10 mouse cellular contexts compared by ENCODE assay signal in the genomic region with DNA sequence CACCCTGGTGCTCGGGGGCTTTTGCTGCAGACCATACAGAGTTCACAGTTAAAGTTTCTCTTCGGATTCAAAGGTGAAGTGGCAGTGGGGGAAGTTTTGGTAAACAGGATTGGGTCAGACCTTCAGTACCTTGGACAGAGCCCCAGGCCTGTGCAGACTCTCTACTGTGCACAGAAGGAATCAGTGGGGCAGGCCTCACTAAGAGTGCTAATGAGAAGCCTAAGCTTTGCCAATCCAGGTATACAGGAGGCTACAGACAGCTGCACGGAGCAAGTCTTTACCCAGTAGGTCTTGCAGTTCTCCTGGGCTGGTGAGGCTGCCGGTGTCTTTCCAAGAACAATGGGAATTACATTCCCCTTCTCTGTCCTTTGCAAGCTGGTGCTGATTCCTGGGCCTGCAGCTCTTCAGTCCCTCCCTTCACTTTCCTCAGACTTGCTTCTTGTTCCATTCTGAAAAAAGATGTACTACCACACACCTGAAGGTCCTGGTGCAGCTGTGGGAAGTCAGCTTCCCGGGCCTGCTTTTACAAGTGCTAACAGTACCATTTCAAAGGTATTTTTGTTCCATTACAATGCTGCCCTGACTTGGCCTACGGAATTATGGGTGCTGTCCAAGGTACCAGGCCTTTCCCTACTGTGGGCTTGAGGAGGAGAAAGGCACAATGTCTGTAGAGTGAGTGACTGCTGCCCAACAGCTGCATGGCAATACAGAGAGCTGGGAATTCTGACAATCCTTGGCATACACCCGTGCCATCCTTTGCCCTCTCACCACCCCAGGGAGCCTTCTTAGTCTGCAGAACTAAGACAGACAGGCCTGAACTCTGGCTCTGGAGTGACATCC.
A peak's percentile ranks its signal among the peaks of the same experiment; 100 is the strongest.
DNase-seq lines count a peak whose midpoint lies in the region; TF ChIP-seq lines count a peak whose summit lies in the region.
"Had no signal": no experiment of that assay in that cellular context is flagged by ENCODE, and none has a peak within 500 bp of the region (broad histone marks: within the 10 kb centered on the region; RNA-seq: fewer than 3 reads in every experiment).

No protein-coding gene starts in this region.

- DNase-seq in kidney, postnatal 10 days, result peak; percentile 69
- DNase-seq in kidney, adult 2 months, result no peak
- DNase-seq in A20 (ENCODE audit: low read depth, low spot score), result peak; percentile 31
- peak; percentile 65 for DNase-seq in R1 (ENCODE audit: low read depth, low spot score)
- peak; percentile 72 for DNase-seq in limb, embryonic 10.5 days (ENCODE audit: low spot score)
- no peak for DNase-seq in natural killer cell, adult 2 months (ENCODE audit: low spot score in 2 of 2)
- DNase-seq in cerebellum, adult 18-20 months, result no peak
- DNase-seq: liver, embryonic 13.5 days had no signal

- TF ChIP-seq CTCF in kidney, adult 2 months (conservative IDR thresholded peaks at IDR 0.05; ENCODE audit: insufficient read depth, insufficient read length, low read depth, low read length), result no peak

- H3K27me3 ChIP-seq in kidney, adult 2 months (replicated peaks; ENCODE audit: control insufficient read depth, insufficient read depth, low read length), result no peaks in the 10 kb centered on the region
- H3K27me3 ChIP-seq in limb, embryonic 10.5 days (ENCODE audit: low read depth, poor library complexity, severe bottlenecking), result no peaks in the 10 kb centered on the region
- H3K27me3 ChIP-seq: embryonic facial prominence, embryonic 12.5 days; heart, embryonic 15.5 days; liver, embryonic 13.5 days had no signal

- TF ChIP-seq POLR2A in kidney, adult 2 months (IDR thresholded peaks at IDR 0.05; ENCODE audit: low read depth, low read length), result no peak

- H3K9me3 ChIP-seq in limb, embryonic 10.5 days (replicated peaks), result no peaks in the 10 kb centered on the region
- H3K9me3 ChIP-seq: embryonic facial prominence, embryonic 12.5 days; heart, embryonic 15.5 days; liver, embryonic 13.5 days had no signal

- H3K4me3 ChIP-seq in kidney, adult 2 months (ENCODE audit: insufficient read depth, low read depth, low read length), result no peak overlapping the region
- no peak overlapping the region for H3K4me3 ChIP-seq in limb, embryonic 10.5 days
- H3K4me3 ChIP-seq: embryonic facial prominence, embryonic 12.5 days; heart, embryonic 15.5 days; liver, embryonic 13.5 days had no signal

- no peaks in the 10 kb centered on the region for H3K36me3 ChIP-seq in kidney, adult 2 months (ENCODE audit: control insufficient read depth, insufficient read depth, low read length)
- 0 out of 2 replicates have a peak, but pooled peaks cover 3% of the 10 kb centered on the region for H3K36me3 ChIP-seq in limb, embryonic 10.5 days
- H3K36me3 ChIP-seq: liver, embryonic 13.5 days had no signal

- H3K4me1 ChIP-seq in kidney, adult 2 months (ENCODE audit: control insufficient read depth, insufficient read depth, low read length), result no peaks in the 10 kb centered on the region
- H3K4me1 ChIP-seq in limb, embryonic 10.5 days, result no peaks in the 10 kb centered on the region
- H3K4me1 ChIP-seq: embryonic facial prominence, embryonic 12.5 days; heart, embryonic 15.5 days; liver, embryonic 13.5 days had no signal

- H3K27ac ChIP-seq in kidney, adult 2 months (ENCODE audit: insufficient read depth, low read depth, low read length), result no peak overlapping the region
- no peak overlapping the region for H3K27ac ChIP-seq in limb, embryonic 10.5 days
- H3K27ac ChIP-seq: embryonic facial prominence, embryonic 12.5 days; heart, embryonic 15.5 days; liver, embryonic 13.5 days had no signal

- WGBS in kidney, adult 2 months, result 47% methylated on average over 7 of the region's 7 CpGs
- 54% methylated on average over 7 of the region's 7 CpGs for WGBS in limb, embryonic 10.5 days

Comparison
In these comparisons a context has a peak if more than half of its experiments do, and no peak if none do; other contexts are left out.
1. DNase-seq: peak in kidney, postnatal 10 days (single experiment), A20 (single experiment), R1 (single experiment) and limb, embryonic 10.5 days (single experiment); none in kidney, adult 2 months (single experiment), natural killer cell, adult 2 months (0 of 2) and cerebellum, adult 18-20 months (0 of 2).